Mouse (Mus musculus): ENCODE results near the gene Cyp2ab1. TPM values are rescaled to one million over a fixed set of nuclear protein-coding genes. Genes with fewer than 3 reads are reported as not detected.

Cyp2ab1 gene
- polyA plus RNA-seq, 1 experiment from 2014 or later: not detected

DNA sequence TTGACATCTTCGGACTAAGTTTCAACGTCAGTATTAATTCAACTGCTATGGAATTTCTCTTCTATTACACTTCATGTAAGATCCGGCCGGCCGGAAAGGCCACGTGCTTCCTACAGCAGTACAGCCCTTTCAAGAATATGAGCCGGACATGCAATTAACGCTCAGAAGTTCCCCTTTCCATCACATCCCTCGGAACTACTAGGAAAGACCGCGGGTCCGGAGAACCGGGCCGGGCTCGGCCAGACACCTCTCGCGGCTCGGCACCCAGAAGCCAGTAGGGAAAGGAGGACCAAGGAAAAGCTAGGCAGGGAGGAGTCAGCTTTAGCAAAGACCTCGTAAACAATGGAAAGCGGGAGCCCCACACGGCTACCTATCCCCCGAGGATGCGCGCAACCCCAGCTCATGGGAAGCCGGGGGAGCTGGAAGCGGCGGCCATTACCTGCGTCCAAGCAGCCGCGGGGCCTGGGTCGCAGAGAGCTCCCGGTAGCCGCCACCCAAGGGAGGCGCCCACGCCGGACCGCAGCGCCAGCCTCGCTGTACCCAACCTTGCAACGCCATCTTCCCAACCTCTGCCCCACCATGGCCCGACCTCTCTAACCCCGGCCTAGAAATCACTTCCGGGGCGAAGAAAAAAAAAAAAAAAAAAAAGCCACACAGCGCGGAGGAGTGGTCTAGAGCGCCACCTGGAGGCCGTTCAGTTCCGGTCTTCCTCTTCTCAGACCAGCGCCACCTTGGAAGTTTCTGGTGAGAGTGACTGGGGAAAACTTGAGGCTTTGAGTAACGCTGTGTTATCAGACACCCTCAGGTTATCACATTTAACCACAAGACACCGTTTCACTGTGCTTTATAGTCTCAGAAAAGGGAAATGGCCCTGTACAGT, 23.2 kb downstream of the Cyp2ab1 start, which contains the start of gene Parl:
Gene Parl, minus strand, starts transcription at position 618 of the 880 bp plus-strand sequence.
- ATAC-seq (peak; percentile 89), DNase-seq (ENCODE audit: low spot score) (peak; percentile 92)
- peaks cover 16% of the 10 kb centered on the region for H3K4me1 ChIP-seq (ENCODE audit: control insufficient read depth, insufficient read depth, low read length)
- no peaks in the 10 kb centered on the region for H3K27me3 ChIP-seq (replicated peaks; ENCODE audit: control insufficient read depth, insufficient read depth, low read length)
- H3K9me3 ChIP-seq (replicated peaks; ENCODE audit: control insufficient read depth, low read length): no peaks in the 10 kb centered on the region
- under 1% methylated on average over 52 of the region's 52 CpGs for WGBS
- H3K36me3 ChIP-seq (ENCODE audit: control insufficient read depth, insufficient read depth, low read length): peaks cover 9% of the 10 kb centered on the region
- peak within 1 kb of the TSS; percentile 66 for H3K4me3 ChIP-seq (ENCODE audit: low read depth, low read length)
- peak within 1 kb of the TSS; percentile 81 for H3K9ac ChIP-seq (ENCODE audit: low read length)
- peak within 1 kb of the TSS; percentile 66 for H3K4me2 ChIP-seq (ENCODE audit: low read length)
- 0 out of 2 replicates have a peak within 1 kb of the TSS, but pooled peaks have one; percentile 14 for H3K27ac ChIP-seq (ENCODE audit: low read depth, low read length)

DNA sequence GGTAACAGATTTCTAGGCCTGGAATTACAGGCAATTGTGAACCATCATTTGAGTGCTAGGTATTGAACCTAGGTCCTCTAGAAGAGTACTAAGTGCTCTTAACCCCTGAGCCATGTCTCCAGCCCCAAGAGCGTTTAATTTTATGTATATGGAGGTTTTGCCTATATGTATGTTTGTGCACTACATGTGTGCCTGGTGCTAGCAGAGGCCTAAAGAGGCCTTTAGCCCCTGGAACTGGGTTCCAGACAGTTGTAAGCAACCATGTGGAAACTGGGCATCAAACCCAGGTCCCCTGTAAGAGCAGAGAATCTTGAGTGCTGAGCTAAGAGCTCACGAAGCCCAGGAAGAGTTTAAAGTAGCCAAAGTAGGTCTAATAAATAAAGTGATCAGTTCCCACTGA, 25.1 kb downstream of the Cyp2ab1 start:
- Histone ChIP-seq H3K27me3 (replicated peaks; ENCODE audit: control insufficient read depth, insufficient read depth, low read length) (no peaks in the 10 kb centered on the region), H3K4me3 (ENCODE audit: low read depth, low read length) (no peak overlapping the region), H3K36me3 (ENCODE audit: control insufficient read depth, insufficient read depth, low read length) (peaks cover 28% of the 10 kb centered on the region), H3K4me2 (ENCODE audit: low read length) (peak overlapping the region; percentile 66; the same call in 1 of the 2 replicates), H3K9me3 (replicated peaks; ENCODE audit: control insufficient read depth, low read length) (no peaks in the 10 kb centered on the region), H3K4me1 (ENCODE audit: control insufficient read depth, insufficient read depth, low read length) (peaks cover 16% of the 10 kb centered on the region), H3K9ac (ENCODE audit: low read length) (no peak overlapping the region), H3K27ac (ENCODE audit: low read depth, low read length) (no peak overlapping the region)
- DNase-seq (ENCODE audit: low spot score) (no peak), ATAC-seq (no peak)
- 98% methylated on average over 2 of the region's 2 CpGs for WGBS

DNA sequence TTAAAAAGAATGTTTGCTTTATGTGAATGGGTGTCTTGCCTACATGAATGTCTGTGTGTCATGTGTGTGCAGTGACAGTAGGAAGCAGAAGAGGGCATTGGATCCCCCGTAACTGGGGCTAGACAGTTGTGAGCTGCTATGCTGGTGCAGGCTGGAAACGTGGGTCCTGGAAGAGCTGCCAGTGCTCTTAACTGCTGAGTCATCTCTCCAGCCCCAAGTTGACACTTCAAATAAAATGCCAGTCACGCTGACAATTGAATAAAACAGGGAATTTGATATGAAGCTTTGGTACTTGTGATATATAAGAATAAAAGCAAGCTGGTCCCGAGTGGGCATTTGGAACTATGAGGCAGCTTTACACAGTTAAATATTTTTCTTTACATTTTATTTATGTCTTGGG, 45.0 kb downstream of the Cyp2ab1 start:
- Histone ChIP-seq H3K4me3 (ENCODE audit: low read depth, low read length) (no peak overlapping the region), H3K9ac (ENCODE audit: low read length) (no peak overlapping the region), H3K4me2 (ENCODE audit: low read length) (no peak overlapping the region), H3K36me3 (ENCODE audit: control insufficient read depth, insufficient read depth, low read length) (peaks cover 67% of the 10 kb centered on the region), H3K27me3 (replicated peaks; ENCODE audit: control insufficient read depth, insufficient read depth, low read length) (no peaks in the 10 kb centered on the region), H3K9me3 (replicated peaks; ENCODE audit: control insufficient read depth, low read length) (no peaks in the 10 kb centered on the region), H3K27ac (ENCODE audit: low read depth, low read length) (no peak overlapping the region), H3K4me1 (ENCODE audit: control insufficient read depth, insufficient read depth, low read length) (no peaks in the 10 kb centered on the region)
- WGBS: 88% methylated on average over 4 of the region's 4 CpGs
- ATAC-seq (no peak), DNase-seq (ENCODE audit: low spot score) (no peak)

DNA sequence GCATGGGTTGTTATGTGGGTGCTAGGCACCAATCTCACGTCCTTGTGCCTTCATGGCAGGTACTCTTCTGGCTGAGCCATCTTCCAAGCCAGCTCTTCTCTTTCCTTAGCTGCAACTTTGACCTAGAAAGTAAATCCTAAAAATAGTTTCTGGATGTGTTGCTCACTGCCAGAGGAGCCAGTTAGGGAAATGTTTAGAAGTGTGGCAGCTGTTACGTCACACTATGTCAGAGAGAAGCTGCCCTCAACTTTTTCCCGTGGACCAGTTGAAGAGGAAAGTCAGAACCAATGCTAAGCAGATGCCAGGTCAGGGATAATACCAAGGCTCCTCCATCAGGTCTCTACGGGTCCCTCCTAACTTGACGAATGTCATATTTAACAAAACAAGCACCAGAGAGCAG, 45.8 kb downstream of the Cyp2ab1 start:
- ATAC-seq (no peak), DNase-seq (ENCODE audit: low spot score) (no peak)
- no peaks in the 10 kb centered on the region for H3K9me3 ChIP-seq (replicated peaks; ENCODE audit: control insufficient read depth, low read length)
- H3K27ac ChIP-seq (ENCODE audit: low read depth, low read length): no peak overlapping the region
- no peak overlapping the region for H3K9ac ChIP-seq (ENCODE audit: low read length)
- H3K27me3 ChIP-seq (replicated peaks; ENCODE audit: control insufficient read depth, insufficient read depth, low read length): no peaks in the 10 kb centered on the region
- H3K4me2 ChIP-seq (ENCODE audit: low read length): no peak overlapping the region
- peaks cover 58% of the 10 kb centered on the region for H3K36me3 ChIP-seq (ENCODE audit: control insufficient read depth, insufficient read depth, low read length)
- no peaks in the 10 kb centered on the region for H3K4me1 ChIP-seq (ENCODE audit: control insufficient read depth, insufficient read depth, low read length)
- H3K4me3 ChIP-seq (ENCODE audit: low read depth, low read length): no peak overlapping the region
- WGBS: 97% methylated on average over 5 of the region's 5 CpGs

DNA sequence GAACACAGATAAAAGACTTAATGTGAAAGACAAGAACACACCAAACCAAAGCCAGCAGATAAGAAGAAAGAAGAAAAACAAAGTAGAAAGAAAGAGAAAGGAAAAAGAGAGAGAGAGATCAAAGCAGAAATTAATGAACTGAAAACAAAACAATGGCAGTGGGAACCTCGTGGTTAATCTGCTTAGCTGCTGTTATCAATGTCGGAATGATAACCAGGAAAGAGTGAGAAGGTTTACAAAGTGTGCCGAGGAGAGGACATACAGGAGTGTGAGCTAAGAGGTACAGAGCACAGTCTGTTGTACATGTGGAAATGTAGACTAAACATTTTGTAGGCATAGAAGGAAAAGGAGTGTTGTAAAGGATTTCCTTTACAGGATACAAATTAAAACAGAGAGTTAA, 52.2 kb downstream of the Cyp2ab1 start:
- Histone ChIP-seq H3K9me3 (replicated peaks; ENCODE audit: control insufficient read depth, low read length) (no peaks in the 10 kb centered on the region), H3K36me3 (ENCODE audit: control insufficient read depth, insufficient read depth, low read length) (peaks cover 1% of the 10 kb centered on the region), H3K4me2 (ENCODE audit: low read length) (no peak overlapping the region), H3K27me3 (replicated peaks; ENCODE audit: control insufficient read depth, insufficient read depth, low read length) (no peaks in the 10 kb centered on the region), H3K4me1 (ENCODE audit: control insufficient read depth, insufficient read depth, low read length) (no peaks in the 10 kb centered on the region), H3K4me3 (ENCODE audit: low read depth, low read length) (no peak overlapping the region), H3K9ac (ENCODE audit: low read length) (no peak overlapping the region), H3K27ac (ENCODE audit: low read depth, low read length) (no peak overlapping the region)
- ATAC-seq (no peak), DNase-seq (ENCODE audit: low spot score) (no peak)
- 13% methylated on average over 3 of the region's 3 CpGs for WGBS

DNA sequence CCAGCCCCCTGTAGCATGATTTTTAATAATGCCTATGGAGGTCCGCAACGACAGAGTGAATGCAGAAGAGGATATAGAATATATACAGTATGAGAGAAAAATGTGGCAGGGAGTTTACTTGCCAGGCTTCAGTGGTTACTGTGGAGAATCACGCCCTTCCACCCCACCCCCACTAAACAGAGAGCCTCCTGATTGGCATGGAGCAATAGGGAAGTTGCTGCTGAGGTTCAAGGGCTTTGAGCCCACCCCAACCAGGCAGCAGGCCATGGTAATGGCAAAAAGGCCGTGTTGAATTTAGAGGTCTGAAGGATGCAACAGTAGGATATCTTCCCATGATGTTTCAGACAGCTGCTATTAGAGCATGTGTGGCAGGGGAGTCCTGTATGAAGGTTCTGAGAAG, 53.9 kb downstream of the Cyp2ab1 start:
- no peak overlapping the region for H3K9ac ChIP-seq (ENCODE audit: low read length)
- H3K4me2 ChIP-seq (ENCODE audit: low read length): no peak overlapping the region
- no peaks in the 10 kb centered on the region for H3K9me3 ChIP-seq (replicated peaks; ENCODE audit: control insufficient read depth, low read length)
- no peaks in the 10 kb centered on the region for H3K27me3 ChIP-seq (replicated peaks; ENCODE audit: control insufficient read depth, insufficient read depth, low read length)
- ATAC-seq (no peak), DNase-seq (ENCODE audit: low spot score) (no peak)
- H3K4me3 ChIP-seq (ENCODE audit: low read depth, low read length): no peak overlapping the region
- no peak overlapping the region for H3K27ac ChIP-seq (ENCODE audit: low read depth, low read length)
- 85% methylated on average over 4 of the region's 4 CpGs for WGBS
- no peaks in the 10 kb centered on the region for H3K4me1 ChIP-seq (ENCODE audit: control insufficient read depth, insufficient read depth, low read length)
- no peaks in the 10 kb centered on the region for H3K36me3 ChIP-seq (ENCODE audit: control insufficient read depth, insufficient read depth, low read length)

DNA sequence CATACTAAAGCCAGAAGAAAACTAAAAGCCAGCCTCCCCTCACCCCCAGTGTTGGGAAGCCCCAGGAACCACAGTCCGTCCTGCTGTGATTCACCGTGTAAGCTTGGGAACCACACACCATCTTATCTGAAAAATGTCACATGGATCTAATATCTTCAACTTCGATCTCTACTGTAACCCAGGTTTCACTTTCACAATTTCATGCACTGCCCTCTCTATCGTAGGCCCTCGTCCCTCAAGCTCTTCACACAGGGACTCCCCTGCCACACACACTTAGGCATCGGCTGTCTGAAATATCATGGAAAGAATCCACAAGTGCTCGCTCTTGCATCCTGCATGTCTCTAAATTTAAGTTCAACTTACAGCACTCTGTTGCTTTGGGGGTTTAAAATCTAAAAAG, 60.1 kb downstream of the Cyp2ab1 start:
- no peak overlapping the region for H3K9ac ChIP-seq (ENCODE audit: low read length)
- no peak overlapping the region for H3K27ac ChIP-seq (ENCODE audit: low read depth, low read length)
- no peak for DNase-seq (ENCODE audit: low spot score)
- H3K36me3 ChIP-seq (ENCODE audit: control insufficient read depth, insufficient read depth, low read length): no peaks in the 10 kb centered on the region
- H3K4me1 ChIP-seq (ENCODE audit: control insufficient read depth, insufficient read depth, low read length): no peaks in the 10 kb centered on the region
- no peaks in the 10 kb centered on the region for H3K27me3 ChIP-seq (replicated peaks; ENCODE audit: control insufficient read depth, insufficient read depth, low read length)
- no peak for ATAC-seq
- no peak overlapping the region for H3K4me3 ChIP-seq (ENCODE audit: low read depth, low read length)
- no peak overlapping the region for H3K4me2 ChIP-seq (ENCODE audit: low read length)
- H3K9me3 ChIP-seq (replicated peaks; ENCODE audit: control insufficient read depth, low read length): no peaks in the 10 kb centered on the region
- 83% methylated on average over 7 of the region's 7 CpGs for WGBS

Other genes starting within 250 kb of the Cyp2ab1 start
- 70.8 and 82.2 TPM in 2 replicates for gene Klhl24, start 227.9 kb downstream of the Cyp2ab1 start, polyA plus RNA-seq (2014; fragmentation: Nextera tagmentation; extraction: Ambion mirVana)
- gene Yeats2, start 184.3 kb downstream of the Cyp2ab1 start, polyA plus RNA-seq (2014; fragmentation: Nextera tagmentation; extraction: Ambion mirVana): 15.5 and 19.5 TPM in 2 replicates
- 2.4 and 3.3 TPM in 2 replicates for gene Map6d1, start 84.0 kb downstream of the Cyp2ab1 start, polyA plus RNA-seq (2014; fragmentation: Nextera tagmentation; extraction: Ambion mirVana)
- gene Parl, start 23.0 kb downstream of the Cyp2ab1 start, polyA plus RNA-seq (2014; fragmentation: Nextera tagmentation; extraction: Ambion mirVana): 81.1 and 88.6 TPM in 2 replicates
- gene Abcc5, start 101.0 kb upstream of the Cyp2ab1 start, polyA plus RNA-seq (2014; fragmentation: Nextera tagmentation; extraction: Ambion mirVana): 96.7 and 120 TPM in 2 replicates
- gene Eif2b5, start 173.4 kb upstream of the Cyp2ab1 start, polyA plus RNA-seq (2014; fragmentation: Nextera tagmentation; extraction: Ambion mirVana): 90.3 and 92.1 TPM in 2 replicates
- gene Dvl3, start 191.6 kb upstream of the Cyp2ab1 start, polyA plus RNA-seq (2014; fragmentation: Nextera tagmentation; extraction: Ambion mirVana): 25.3 and 26.0 TPM in 2 replicates
- gene Ap2m1, start 210.1 kb upstream of the Cyp2ab1 start, polyA plus RNA-seq (2014; fragmentation: Nextera tagmentation; extraction: Ambion mirVana): 1,206 and 1,335 TPM in 2 replicates
- gene Abcf3, start 223.2 kb upstream of the Cyp2ab1 start, polyA plus RNA-seq (2014; fragmentation: Nextera tagmentation; extraction: Ambion mirVana): 64.8 and 74.4 TPM in 2 replicates

Measured in forebrain, embryonic 14.5 days (tissue).